Comparison of ENCODE assay signal across 21 mouse cellular contexts in the genomic region with DNA sequence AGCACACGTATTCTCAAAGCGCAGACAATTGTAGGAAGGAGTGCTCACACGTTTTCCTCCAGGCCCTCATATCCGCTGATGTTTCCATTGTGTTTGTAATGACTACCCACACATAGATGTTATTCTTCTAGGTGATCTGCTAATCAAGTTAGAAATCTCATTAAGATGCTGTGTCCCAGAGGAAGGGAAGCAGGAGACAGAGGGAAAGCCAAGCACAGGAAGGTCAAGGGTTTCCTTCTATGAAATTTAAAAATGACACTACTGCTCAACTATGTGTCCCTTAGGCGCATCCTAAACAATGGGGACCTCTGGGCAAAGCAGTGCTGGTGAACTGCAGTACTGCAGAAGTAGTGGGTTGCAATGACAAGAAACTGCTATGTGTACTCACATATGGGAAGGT.
DNase-seq lines count a peak whose midpoint lies in the region; ATAC-seq and TF ChIP-seq lines count a peak whose summit lies in the region.
"Had no signal": no experiment of that assay in that cellular context is flagged by ENCODE, and none has a peak within 500 bp of the region (broad histone marks: within the 10 kb centered on the region; RNA-seq: fewer than 3 reads in every experiment).

No protein-coding gene starts in this region.

- H3K4me2 ChIP-seq in heart, embryonic 12.5 days: no peak overlapping the region
- no peak overlapping the region for H3K4me2 ChIP-seq in kidney, postnatal 0 days (ENCODE audit: low read length)
- no peak overlapping the region for H3K4me2 ChIP-seq in midbrain, embryonic 11.5 days
- H3K4me2 ChIP-seq in midbrain, embryonic 13.5 days (replicated peaks): no peak overlapping the region
- H3K4me2 ChIP-seq: embryonic facial prominence, embryonic 15.5 days; heart, embryonic 15.5 days; hindbrain, embryonic 12.5 days had no signal

- peak; percentile 50 for DNase-seq in heart, adult 8-10 months (ENCODE audit: low spot score)
- peak; percentile 45 for DNase-seq in kidney, postnatal 0 days (ENCODE audit: low spot score)
- no peak for DNase-seq in kidney, adult 8-10 months
- DNase-seq in midbrain, embryonic 11.5 days (ENCODE audit: low spot score, missing footprints): peak; percentile 75
- DNase-seq: adrenal gland, adult 8-10 months; adrenal gland, postnatal 36 days; cerebellum, adult 11 months; cerebellum, adult 8-10 months; cerebellum, postnatal 14 days; embryo, embryonic 11 days; heart, postnatal 36 days had no signal

- H3K27me3 ChIP-seq in heart, embryonic 12.5 days (replicated peaks): no peaks in the 10 kb centered on the region
- no peaks in the 10 kb centered on the region for H3K27me3 ChIP-seq in kidney, postnatal 0 days (ENCODE audit: insufficient read depth, low read length)
- no peaks in the 10 kb centered on the region for H3K27me3 ChIP-seq in midbrain, embryonic 11.5 days (ENCODE audit: control insufficient read depth, insufficient read depth, low read length)
- H3K27me3 ChIP-seq in midbrain, embryonic 13.5 days: no peaks in the 10 kb centered on the region
- H3K27me3 ChIP-seq: embryonic facial prominence, embryonic 15.5 days; heart, embryonic 15.5 days; hindbrain, embryonic 12.5 days had no signal

- H3K4me1 ChIP-seq in heart, embryonic 12.5 days (replicated peaks): peaks cover 18% of the 10 kb centered on the region
- H3K4me1 ChIP-seq in kidney, postnatal 0 days (replicated peaks; ENCODE audit: insufficient read depth, low read length): 0 out of 2 replicates have a peak, but pooled peaks cover 4% of the 10 kb centered on the region
- no peaks in the 10 kb centered on the region for H3K4me1 ChIP-seq in midbrain, embryonic 11.5 days (ENCODE audit: control insufficient read depth, insufficient read depth, low read length)
- H3K4me1 ChIP-seq in midbrain, embryonic 13.5 days (replicated peaks): peaks cover 19% of the 10 kb centered on the region
- H3K4me1 ChIP-seq: embryonic facial prominence, embryonic 15.5 days; hindbrain, embryonic 12.5 days had no signal

- H3K9me3 ChIP-seq in heart, embryonic 12.5 days (replicated peaks): no peaks in the 10 kb centered on the region
- H3K9me3 ChIP-seq in kidney, postnatal 0 days (replicated peaks; ENCODE audit: low read length): no peaks in the 10 kb centered on the region
- H3K9me3 ChIP-seq in midbrain, embryonic 11.5 days (ENCODE audit: control insufficient read depth, low read length): no peaks in the 10 kb centered on the region
- H3K9me3 ChIP-seq in midbrain, embryonic 13.5 days: no peaks in the 10 kb centered on the region
- H3K9me3 ChIP-seq: embryonic facial prominence, embryonic 15.5 days; forebrain, embryonic 10.5 days; heart, embryonic 15.5 days; hindbrain, embryonic 12.5 days had no signal

- TF ChIP-seq CTCF in kidney, postnatal 0 days (IDR thresholded peaks at IDR 0.05; ENCODE audit: low read depth): no peak

- no peak overlapping the region for H3K4me3 ChIP-seq in heart, embryonic 12.5 days
- no peak overlapping the region for H3K4me3 ChIP-seq in kidney, postnatal 0 days (replicated peaks; ENCODE audit: low read depth, low read length)
- no peak overlapping the region for H3K4me3 ChIP-seq in midbrain, embryonic 11.5 days (ENCODE audit: low read depth, low read length)
- H3K4me3 ChIP-seq in midbrain, embryonic 13.5 days (replicated peaks): no peak overlapping the region
- H3K4me3 ChIP-seq: embryonic facial prominence, embryonic 15.5 days; erythroblast, embryonic 14.5 days; forebrain, embryonic 10.5 days; heart, embryonic 15.5 days; hindbrain, embryonic 12.5 days had no signal

- ATAC-seq in heart, embryonic 12.5 days (ENCODE audit: insufficient number of reproducible peaks, low FRiP score): no peak
- ATAC-seq in kidney, postnatal 0 days (replicated peaks; ENCODE audit: low FRiP score, low read depth): no peak
- ATAC-seq in midbrain, embryonic 11.5 days (ENCODE audit: low FRiP score): no peak
- ATAC-seq in midbrain, embryonic 13.5 days: no peak
- ATAC-seq: forebrain, embryonic 14.5 days; hindbrain, embryonic 16.5 days; inflammation-experienced regulatory T-cells, adult 6 months had no signal

- 72% methylated on average over 5 of the region's 5 CpGs for WGBS in heart, embryonic 12.5 days
- WGBS in kidney, postnatal 0 days: 73% methylated on average over 5 of the region's 5 CpGs
- WGBS in midbrain, embryonic 11.5 days: 87% methylated on average over 5 of the region's 5 CpGs
- 89% methylated on average over 5 of the region's 5 CpGs for WGBS in midbrain, embryonic 13.5 days

- no peak overlapping the region for H3K27ac ChIP-seq in heart, embryonic 12.5 days (ENCODE audit: poor library complexity, severe bottlenecking)
- H3K27ac ChIP-seq in kidney, postnatal 0 days: no peak overlapping the region
- H3K27ac ChIP-seq in midbrain, embryonic 11.5 days (ENCODE audit: low read depth, low read length): no peak overlapping the region
- H3K27ac ChIP-seq in midbrain, embryonic 13.5 days: no peak overlapping the region
- H3K27ac ChIP-seq: embryonic facial prominence, embryonic 15.5 days; forebrain, embryonic 10.5 days; heart, embryonic 15.5 days; hindbrain, embryonic 12.5 days had no signal

- H3K9ac ChIP-seq in heart, embryonic 12.5 days: no peak overlapping the region
- H3K9ac ChIP-seq in kidney, postnatal 0 days (ENCODE audit: low read depth, low read length): no peak overlapping the region
- no peak overlapping the region for H3K9ac ChIP-seq in midbrain, embryonic 11.5 days (ENCODE audit: low read length)
- no peak overlapping the region for H3K9ac ChIP-seq in midbrain, embryonic 13.5 days (replicated peaks)
- H3K9ac ChIP-seq: embryonic facial prominence, embryonic 15.5 days; heart, embryonic 15.5 days; hindbrain, embryonic 12.5 days had no signal

- H3K36me3 ChIP-seq in heart, embryonic 12.5 days: peaks cover 9% of the 10 kb centered on the region
- 0 out of 2 replicates have a peak, but pooled peaks cover 2% of the 10 kb centered on the region for H3K36me3 ChIP-seq in kidney, postnatal 0 days (ENCODE audit: insufficient read depth, low read length)
- no peaks in the 10 kb centered on the region; the same call in 1 of the 2 replicates for H3K36me3 ChIP-seq in midbrain, embryonic 11.5 days (ENCODE audit: control insufficient read depth, insufficient read depth, low read length)
- H3K36me3 ChIP-seq in midbrain, embryonic 13.5 days: peaks cover 16% of the 10 kb centered on the region
- H3K36me3 ChIP-seq: heart, embryonic 15.5 days; hindbrain, embryonic 12.5 days had no signal

Comparison
In these comparisons a context has a peak if more than half of its experiments do, and no peak if none do; other contexts are left out.
1. DNase-seq: peak in heart, adult 8-10 months (single experiment), kidney, postnatal 0 days (single experiment) and midbrain, embryonic 11.5 days (single experiment); none in kidney, adult 8-10 months (0 of 2).